Mouse (Mus musculus): ENCODE data around the gene Cblc. TPM values are rescaled to one million over a fixed set of nuclear protein-coding genes. Genes with fewer than 3 reads are reported as not detected.

The Cblc gene
- polyA plus RNA-seq, 1 experiment: 2.8 TPM

DNA sequence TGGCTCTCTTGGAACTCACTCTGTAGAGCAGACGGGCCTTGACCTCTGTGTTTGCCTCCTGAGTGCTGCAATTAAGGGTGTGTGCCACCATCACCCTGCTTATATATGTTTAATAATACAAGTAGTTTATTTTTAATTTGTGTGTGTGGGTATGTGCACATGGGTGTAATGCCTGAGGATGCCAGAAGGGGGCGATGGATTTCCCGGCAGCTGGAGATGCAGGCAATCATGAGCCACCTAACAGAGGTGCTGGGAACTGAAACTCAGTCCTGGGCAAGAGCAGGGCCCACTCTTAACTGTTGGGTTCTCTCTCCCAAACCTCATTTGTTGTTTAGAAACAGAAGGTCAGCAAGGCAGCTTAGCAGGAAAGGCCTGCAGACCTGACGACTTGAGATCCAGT lies 16.7 kb downstream of the Cblc start:
- H3K27me3 ChIP-seq (ENCODE audit: control insufficient read depth, insufficient read depth, low read length): no peaks in the 10 kb centered on the region
- TF ChIP-seq POLR2A (IDR thresholded peaks at IDR 0.05; ENCODE audit: control insufficient read depth, extremely low read depth, insufficient read depth, low read length, poor library complexity) (no peak), CTCF (IDR thresholded peaks at IDR 0.05; ENCODE audit: borderline replicate concordance, control insufficient read depth, extremely low read depth, insufficient read depth, low read length, poor library complexity) (no peak)
- H3K4me3 ChIP-seq (ENCODE audit: control insufficient read depth, insufficient read depth, low read length): no peak overlapping the region
- H3K4me1 ChIP-seq (replicated peaks; ENCODE audit: control insufficient read depth, insufficient read depth, low read length): no peaks in the 10 kb centered on the region
- H3K27ac ChIP-seq (ENCODE audit: control insufficient read depth, insufficient read depth, low read length): no peak overlapping the region
- H3K36me3 ChIP-seq (ENCODE audit: control insufficient read depth, insufficient read depth, low read length): no peaks in the 10 kb centered on the region
- WGBS: 93% methylated on average over 4 of the region's 4 CpGs
- DNase-seq: no peak

DNA sequence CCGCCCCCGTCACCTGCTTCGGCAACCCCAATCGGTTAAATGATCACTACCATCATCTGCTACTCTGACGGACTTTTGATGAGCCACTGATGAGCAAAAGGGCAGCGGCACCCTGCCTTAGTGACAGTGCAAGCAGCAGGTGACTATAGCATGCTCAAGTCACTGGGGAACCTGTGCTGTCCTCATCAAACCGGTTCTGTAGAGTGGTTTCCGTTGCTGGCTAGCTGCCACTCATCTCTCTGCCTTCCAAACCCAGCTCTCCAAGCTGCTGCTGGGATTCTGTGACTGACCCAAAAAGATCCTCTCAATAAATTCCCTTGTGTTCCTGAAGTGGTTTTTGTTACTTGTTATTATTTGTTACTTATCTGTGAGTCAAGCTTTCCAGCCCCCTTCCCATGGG lies 18.0 kb downstream of the Cblc start:
- Histone ChIP-seq H3K4me1 (replicated peaks; ENCODE audit: control insufficient read depth, insufficient read depth, low read length) (no peaks in the 10 kb centered on the region), H3K27me3 (ENCODE audit: control insufficient read depth, insufficient read depth, low read length) (no peaks in the 10 kb centered on the region), H3K27ac (ENCODE audit: control insufficient read depth, insufficient read depth, low read length) (no peak overlapping the region), H3K36me3 (ENCODE audit: control insufficient read depth, insufficient read depth, low read length) (no peaks in the 10 kb centered on the region), H3K4me3 (ENCODE audit: control insufficient read depth, insufficient read depth, low read length) (no peak overlapping the region)
- TF ChIP-seq CTCF (IDR thresholded peaks at IDR 0.05; ENCODE audit: borderline replicate concordance, control insufficient read depth, extremely low read depth, insufficient read depth, low read length, poor library complexity) (no peak), POLR2A (IDR thresholded peaks at IDR 0.05; ENCODE audit: control insufficient read depth, extremely low read depth, insufficient read depth, low read length, poor library complexity) (no peak)
- no peak for DNase-seq
- 84% methylated on average over 8 of the region's 8 CpGs for WGBS

DNA sequence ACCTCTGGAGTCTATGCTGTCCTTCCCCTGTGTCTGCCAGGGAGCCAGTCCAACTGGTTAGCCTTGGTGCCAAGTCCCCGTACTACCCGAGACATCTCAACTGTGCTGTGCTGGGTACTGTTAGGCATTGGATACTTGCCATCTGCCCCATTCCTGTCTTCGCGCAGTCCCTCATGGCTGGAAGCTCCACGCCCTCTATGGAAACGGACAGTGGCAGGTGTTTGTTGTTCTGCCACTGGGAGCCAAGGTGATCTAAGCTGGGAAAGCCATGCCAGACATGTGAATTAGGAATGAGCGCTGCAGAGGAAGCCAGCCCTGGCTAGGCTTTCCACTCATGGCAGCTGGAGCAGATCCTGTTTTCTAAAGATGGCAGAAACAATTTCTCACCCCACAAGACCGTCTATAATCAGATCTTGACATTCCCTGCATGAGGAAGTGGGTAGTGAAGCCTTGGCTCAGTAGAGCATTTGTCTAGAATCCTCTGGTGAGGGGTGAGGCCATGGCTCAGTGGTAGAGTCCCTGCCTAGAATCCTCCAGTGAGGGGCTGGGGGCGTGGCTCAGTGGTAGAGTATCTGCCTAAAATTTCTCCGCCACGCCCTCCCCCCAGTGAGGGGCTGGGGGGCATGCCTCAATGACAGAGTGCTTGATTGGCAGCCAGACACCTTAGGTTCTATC lies 19.4 kb downstream of the Cblc start:
- Histone ChIP-seq H3K27me3 (ENCODE audit: control insufficient read depth, insufficient read depth, low read length) (no peaks in the 10 kb centered on the region), H3K4me1 (replicated peaks; ENCODE audit: control insufficient read depth, insufficient read depth, low read length) (no peaks in the 10 kb centered on the region), H3K36me3 (ENCODE audit: control insufficient read depth, insufficient read depth, low read length) (no peaks in the 10 kb centered on the region), H3K4me3 (ENCODE audit: control insufficient read depth, insufficient read depth, low read length) (no peak overlapping the region), H3K27ac (ENCODE audit: control insufficient read depth, insufficient read depth, low read length) (no peak overlapping the region)
- no peak for DNase-seq
- 90% methylated on average over 11 of the region's 11 CpGs for WGBS
- TF ChIP-seq CTCF (IDR thresholded peaks at IDR 0.05; ENCODE audit: borderline replicate concordance, control insufficient read depth, extremely low read depth, insufficient read depth, low read length, poor library complexity) (no peak), POLR2A (IDR thresholded peaks at IDR 0.05; ENCODE audit: control insufficient read depth, extremely low read depth, insufficient read depth, low read length, poor library complexity) (no peak)

DNA sequence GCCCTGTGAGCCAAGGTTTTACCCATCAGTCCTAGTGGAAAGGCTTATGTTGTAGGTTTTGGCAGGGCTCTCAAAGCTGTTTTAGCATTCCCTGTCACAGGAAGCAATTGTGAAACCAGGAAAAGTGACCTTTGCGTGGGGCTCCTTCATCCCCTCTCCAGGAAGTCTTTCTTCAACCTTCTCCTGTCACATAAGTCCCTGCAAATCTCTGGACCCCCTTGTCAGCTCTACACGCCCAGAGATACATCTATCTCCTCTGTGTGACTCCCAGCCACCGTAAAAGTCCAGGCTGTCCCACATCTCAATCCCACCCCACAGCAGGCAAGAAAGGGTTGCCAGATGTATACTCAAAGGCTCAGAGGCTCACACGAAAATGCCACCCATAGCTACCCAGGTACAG lies 24.9 kb downstream of the Cblc start:
- Histone ChIP-seq H3K4me1 (replicated peaks; ENCODE audit: control insufficient read depth, insufficient read depth, low read length) (peaks cover 11% of the 10 kb centered on the region), H3K4me3 (ENCODE audit: control insufficient read depth, insufficient read depth, low read length) (no peak overlapping the region), H3K27me3 (ENCODE audit: control insufficient read depth, insufficient read depth, low read length) (no peaks in the 10 kb centered on the region; the same call in 1 of the 2 replicates), H3K36me3 (ENCODE audit: control insufficient read depth, insufficient read depth, low read length) (no peaks in the 10 kb centered on the region), H3K27ac (ENCODE audit: control insufficient read depth, insufficient read depth, low read length) (no peak overlapping the region)
- 89% methylated on average over 4 of the region's 4 CpGs for WGBS
- DNase-seq: no peak
- TF ChIP-seq POLR2A (IDR thresholded peaks at IDR 0.05; ENCODE audit: control insufficient read depth, extremely low read depth, insufficient read depth, low read length, poor library complexity) (no peak), CTCF (IDR thresholded peaks at IDR 0.05; ENCODE audit: borderline replicate concordance, control insufficient read depth, extremely low read depth, insufficient read depth, low read length, poor library complexity) (no peak)

DNA sequence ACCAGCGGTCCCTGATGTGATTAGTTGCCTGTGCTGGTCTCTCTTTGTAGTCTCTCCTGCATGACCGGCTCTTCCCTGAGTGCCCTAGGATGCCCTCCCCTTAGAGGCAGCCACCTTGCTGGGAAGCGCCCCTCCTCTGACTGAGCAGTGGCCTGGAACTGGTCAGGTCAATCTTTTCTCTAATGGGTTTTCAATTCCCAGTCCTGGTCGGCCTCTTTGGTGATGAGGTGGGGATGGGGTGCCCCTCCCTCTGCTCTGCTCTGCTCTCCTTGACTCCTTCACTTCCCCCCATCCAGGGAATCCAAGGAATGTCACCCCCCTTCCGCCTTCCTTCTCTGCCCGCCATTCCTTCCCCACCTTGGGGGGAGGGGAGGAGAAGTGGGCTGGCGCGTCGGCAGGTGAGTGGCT lies 25.6 kb downstream of the Cblc start, which contains the start of gene Bcam:
TSS of gene Bcam (minus strand) at position 33 of the 408 bp plus-strand sequence.
- no peaks in the 10 kb centered on the region; the same call in 1 of the 2 replicates for H3K27me3 ChIP-seq (ENCODE audit: control insufficient read depth, insufficient read depth, low read length)
- 73% methylated on average over 9 of the region's 9 CpGs for WGBS
- TF ChIP-seq POLR2A (IDR thresholded peaks at IDR 0.05; ENCODE audit: control insufficient read depth, extremely low read depth, insufficient read depth, low read length, poor library complexity): no peak
- TF ChIP-seq CTCF (IDR thresholded peaks at IDR 0.05; ENCODE audit: borderline replicate concordance, control insufficient read depth, extremely low read depth, insufficient read depth, low read length, poor library complexity): no peak
- no peak within 1 kb of the TSS for H3K27ac ChIP-seq (ENCODE audit: control insufficient read depth, insufficient read depth, low read length)
- no peaks in the 10 kb centered on the region for H3K36me3 ChIP-seq (ENCODE audit: control insufficient read depth, insufficient read depth, low read length)
- H3K4me1 ChIP-seq (replicated peaks; ENCODE audit: control insufficient read depth, insufficient read depth, low read length): peaks cover 11% of the 10 kb centered on the region
- peak within 1 kb of the TSS; percentile 15; the same call in 1 of the 2 replicates for H3K4me3 ChIP-seq (ENCODE audit: control insufficient read depth, insufficient read depth, low read length)
- no peak for DNase-seq

DNA sequence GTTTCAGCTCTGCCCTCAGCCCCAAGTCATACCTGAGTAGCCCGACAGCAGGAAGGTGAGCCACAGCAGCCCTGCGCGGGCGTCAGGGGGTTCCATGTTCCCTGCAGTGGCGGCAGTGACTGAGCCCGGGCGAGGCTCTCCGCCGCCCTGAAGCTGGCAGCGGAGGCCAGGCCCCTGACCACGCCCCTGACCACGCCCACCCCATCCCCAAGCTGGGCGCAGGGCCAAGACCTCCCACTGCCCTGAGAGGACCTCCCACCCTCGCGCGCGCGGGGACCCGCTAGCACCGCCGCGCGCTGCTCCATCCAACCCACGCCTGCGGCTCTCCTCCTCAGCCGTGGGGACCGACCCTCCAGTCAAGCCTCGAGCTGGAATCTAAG lies 26.2 kb downstream of the Cblc start:
- 1% methylated on average over 26 of the region's 28 CpGs for WGBS

More for the DNA sequence above, 26.2 kb downstream of the Cblc start:
- H3K36me3 ChIP-seq (ENCODE audit: control insufficient read depth, insufficient read depth, low read length): no peaks in the 10 kb centered on the region
- no peak overlapping the region for H3K27ac ChIP-seq (ENCODE audit: control insufficient read depth, insufficient read depth, low read length)
- peaks cover 11% of the 10 kb centered on the region for H3K4me1 ChIP-seq (replicated peaks; ENCODE audit: control insufficient read depth, insufficient read depth, low read length)
- no peak for TF ChIP-seq POLR2A (IDR thresholded peaks at IDR 0.05; ENCODE audit: control insufficient read depth, extremely low read depth, insufficient read depth, low read length, poor library complexity)
- TF ChIP-seq CTCF (IDR thresholded peaks at IDR 0.05; ENCODE audit: borderline replicate concordance, control insufficient read depth, extremely low read depth, insufficient read depth, low read length, poor library complexity): no peak
- no peaks in the 10 kb centered on the region; the same call in 1 of the 2 replicates for H3K27me3 ChIP-seq (ENCODE audit: control insufficient read depth, insufficient read depth, low read length)
- peak overlapping the region; percentile 15; the same call in 1 of the 2 replicates for H3K4me3 ChIP-seq (ENCODE audit: control insufficient read depth, insufficient read depth, low read length)
- peak; percentile 66 for DNase-seq

Measured in thymus, adult 2 months (tissue).